In the genomic region with DNA sequence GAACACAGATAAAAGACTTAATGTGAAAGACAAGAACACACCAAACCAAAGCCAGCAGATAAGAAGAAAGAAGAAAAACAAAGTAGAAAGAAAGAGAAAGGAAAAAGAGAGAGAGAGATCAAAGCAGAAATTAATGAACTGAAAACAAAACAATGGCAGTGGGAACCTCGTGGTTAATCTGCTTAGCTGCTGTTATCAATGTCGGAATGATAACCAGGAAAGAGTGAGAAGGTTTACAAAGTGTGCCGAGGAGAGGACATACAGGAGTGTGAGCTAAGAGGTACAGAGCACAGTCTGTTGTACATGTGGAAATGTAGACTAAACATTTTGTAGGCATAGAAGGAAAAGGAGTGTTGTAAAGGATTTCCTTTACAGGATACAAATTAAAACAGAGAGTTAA, we compare ENCODE assay signal across 37 mouse cellular contexts. TPM values are rescaled to one million over a fixed set of nuclear protein-coding genes. Genes with fewer than 3 reads are reported as not detected.
"Had no signal": no experiment of that assay in that cellular context is flagged by ENCODE, and none has a peak within 500 bp of the region (broad histone marks: within the 10 kb centered on the region; RNA-seq: fewer than 3 reads in every experiment).

No protein-coding gene starts in this region.

- ATAC-seq: inflammation-experienced regulatory T-cells, adult 6 months; intestine, embryonic 15.5 days; intestine, postnatal 0 days; liver, embryonic 12.5 days had no signal

- H3K36me3 ChIP-seq: intestine, embryonic 15.5 days had no signal

- H3K4me1 ChIP-seq: hindbrain, embryonic 13.5 days; hindbrain, embryonic 15.5 days; intestine, embryonic 15.5 days; limb, embryonic 13.5 days; limb, embryonic 15.5 days had no signal

- H3K9ac ChIP-seq: heart, embryonic 15.5 days; hindbrain, embryonic 13.5 days; hindbrain, embryonic 15.5 days; intestine, embryonic 15.5 days; limb, embryonic 13.5 days; limb, embryonic 15.5 days; liver, embryonic 12.5 days; liver, embryonic 14.5 days had no signal

- H3K4me2 ChIP-seq: heart, embryonic 11.5 days; heart, embryonic 15.5 days; hindbrain, embryonic 13.5 days; hindbrain, embryonic 15.5 days; intestine, embryonic 15.5 days; limb, embryonic 13.5 days; limb, embryonic 15.5 days; liver, embryonic 12.5 days had no signal

- H3K4me3 ChIP-seq: heart, adult 2 months; heart, embryonic 15.5 days; hindbrain, embryonic 13.5 days; hindbrain, embryonic 15.5 days; intestine, embryonic 15.5 days; layer of hippocampus, adult 2 months; left cerebral cortex, adult 2 months; limb, embryonic 13.5 days; limb, embryonic 15.5 days; liver, embryonic 12.5 days had no signal

- DNase-seq: gastrocnemius, postnatal 14 days; gastrocnemius, postnatal 36 days; heart, adult 11 months; heart, adult 2 months; heart, postnatal 10 days; heart, postnatal 36 days; kidney, adult 18-20 months; kidney, adult 8-10 months; kidney, postnatal 10 days; kidney, postnatal 25 days; kidney, postnatal 4 days; left cerebral cortex, postnatal 4 days had no signal

- H3K27ac ChIP-seq: heart, adult 2 months; heart, embryonic 15.5 days; hindbrain, embryonic 13.5 days; hindbrain, embryonic 15.5 days; intestine, embryonic 15.5 days; layer of hippocampus, adult 2 months; left cerebral cortex, adult 2 months; limb, embryonic 13.5 days; limb, embryonic 15.5 days; liver, embryonic 12.5 days; liver, embryonic 14.5 days had no signal

- H3K9me3 ChIP-seq: heart, embryonic 15.5 days; hindbrain, embryonic 13.5 days; hindbrain, embryonic 15.5 days; intestine, embryonic 15.5 days; limb, embryonic 13.5 days; limb, embryonic 15.5 days; liver, embryonic 12.5 days had no signal

- H3K27me3 ChIP-seq: heart, embryonic 15.5 days; hindbrain, embryonic 13.5 days; hindbrain, embryonic 15.5 days; intestine, embryonic 15.5 days; limb, embryonic 13.5 days; limb, embryonic 15.5 days had no signal

RNA-seq across cellular contexts. Expression of a gene that starts 31.8 kb away (rescaled TPM):
- total RNA-seq: hematopoietic stem cell, adult 5-6 weeks; liver, adult 2 months had no signal
- polyA plus RNA-seq: liver, adult 2 months had no signal

RNA-seq across cellular contexts. Expression of a gene that starts 52.2 kb away (rescaled TPM):
- total RNA-seq: layer of hippocampus, adult 2 months; layer of hippocampus, postnatal 10 days; layer of hippocampus, postnatal 25 days; left cerebral cortex, adult 2 months; left cerebral cortex, postnatal 10 days; left cerebral cortex, postnatal 25 days; left cerebral cortex, postnatal 4 days; liver, adult 2 months had no signal
- polyA plus RNA-seq: frontal cortex, adult 2 months; heart, embryonic 11.5 days; heart, embryonic 15.5 days; hindbrain, embryonic 11.5 days; hindbrain, embryonic 13.5 days; hindbrain, embryonic 15.5 days; inflammation-experienced regulatory T-cells, adult 6 months; intestine, embryonic 15.5 days; intestine, postnatal 0 days; kidney, embryonic 14.5 days; kidney, embryonic 16.5 days; limb, embryonic 11.5 days; limb, embryonic 13.5 days; liver, embryonic 12.5 days; liver, embryonic 14.5 days; liver, embryonic 16.5 days had no signal
